Mouse (Mus musculus): ENCODE data around the gene Dpy19l3.

Gene Dpy19l3

DNA sequence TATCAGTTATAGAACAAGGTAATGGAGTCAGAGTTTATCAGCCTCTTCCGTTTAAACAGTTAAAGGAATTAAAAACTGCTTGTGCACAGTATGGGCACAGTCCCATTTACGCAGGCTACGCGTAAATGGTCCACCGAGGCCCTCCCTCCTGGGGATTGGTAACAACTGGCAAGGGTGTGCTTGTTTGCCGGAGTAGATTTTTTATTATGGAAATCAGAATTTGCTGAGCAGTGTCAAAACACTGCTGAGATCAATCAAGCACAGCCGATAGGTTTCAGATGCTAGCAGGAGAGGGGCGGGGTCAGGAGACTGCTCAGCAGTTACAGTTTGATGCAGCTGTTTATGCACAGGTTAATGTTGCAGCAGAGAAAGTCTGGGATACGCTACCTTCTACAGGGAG, 66.0 kb downstream of the Dpy19l3 start:
- DNase-seq (ENCODE audit: low read depth): no peak

DNA sequence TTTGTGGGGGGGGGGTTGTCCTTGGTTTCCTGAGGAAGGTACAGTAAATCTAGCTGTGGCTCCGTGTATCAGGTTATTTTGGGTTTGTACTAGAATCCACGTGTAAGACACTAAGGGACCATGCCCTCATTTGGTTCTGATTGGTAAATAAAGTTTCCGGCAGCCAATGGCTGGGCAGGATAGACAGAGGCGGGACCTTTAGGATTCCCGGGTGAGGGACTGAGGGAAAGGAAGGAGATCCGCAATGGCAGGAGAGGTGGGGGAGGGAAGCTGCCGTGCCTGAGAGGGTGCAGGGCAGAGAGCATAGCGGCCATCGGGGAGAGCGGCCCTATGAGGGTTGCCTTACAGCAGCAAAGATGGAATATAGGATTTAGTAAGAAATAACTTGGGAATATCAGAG, 67.0 kb downstream of the Dpy19l3 start:
- no peak for DNase-seq (ENCODE audit: low read depth)

DNA sequence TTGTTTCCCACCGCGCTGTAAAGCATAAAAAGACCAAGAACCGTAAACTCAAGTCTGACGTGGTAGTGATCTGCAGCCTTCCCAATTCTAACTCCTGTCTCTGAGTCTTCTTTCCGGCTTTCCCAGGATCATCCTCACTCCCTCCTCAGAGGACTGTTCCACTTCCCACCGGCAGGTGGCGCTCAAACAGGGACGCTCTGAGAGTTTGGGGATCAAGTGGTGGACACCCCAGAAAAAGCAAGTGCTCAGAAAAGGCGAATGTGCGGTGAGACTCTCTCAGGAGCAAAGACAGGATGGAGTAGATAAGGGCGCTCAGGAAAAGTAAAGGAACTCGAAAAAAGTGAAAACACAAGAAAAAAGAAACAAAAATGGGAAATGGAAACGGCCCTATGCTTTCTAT, 67.5 kb downstream of the Dpy19l3 start:
- DNase-seq (ENCODE audit: low read depth): peak; percentile 39

DNA sequence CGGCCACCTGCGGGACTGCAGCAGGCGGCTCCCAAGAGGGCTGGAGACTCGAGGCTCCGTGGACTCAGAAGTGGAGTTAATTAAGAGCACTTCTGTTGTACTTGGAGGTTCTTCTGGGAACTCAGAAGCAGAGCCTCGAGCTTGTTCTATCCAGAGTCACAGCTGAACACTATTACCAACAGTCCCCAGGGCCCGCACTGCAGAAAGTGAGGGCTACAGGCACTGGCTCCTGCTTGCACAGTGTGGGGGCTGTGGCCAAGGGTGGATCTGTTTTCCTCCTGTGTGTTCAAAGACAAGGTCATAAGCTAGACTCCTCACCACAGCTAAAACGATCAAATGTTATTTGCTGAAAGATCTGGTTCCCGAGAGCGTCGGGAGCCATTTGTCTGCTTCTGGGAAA, 68.0 kb downstream of the Dpy19l3 start:
- no peak for DNase-seq (ENCODE audit: low read depth)

DNA sequence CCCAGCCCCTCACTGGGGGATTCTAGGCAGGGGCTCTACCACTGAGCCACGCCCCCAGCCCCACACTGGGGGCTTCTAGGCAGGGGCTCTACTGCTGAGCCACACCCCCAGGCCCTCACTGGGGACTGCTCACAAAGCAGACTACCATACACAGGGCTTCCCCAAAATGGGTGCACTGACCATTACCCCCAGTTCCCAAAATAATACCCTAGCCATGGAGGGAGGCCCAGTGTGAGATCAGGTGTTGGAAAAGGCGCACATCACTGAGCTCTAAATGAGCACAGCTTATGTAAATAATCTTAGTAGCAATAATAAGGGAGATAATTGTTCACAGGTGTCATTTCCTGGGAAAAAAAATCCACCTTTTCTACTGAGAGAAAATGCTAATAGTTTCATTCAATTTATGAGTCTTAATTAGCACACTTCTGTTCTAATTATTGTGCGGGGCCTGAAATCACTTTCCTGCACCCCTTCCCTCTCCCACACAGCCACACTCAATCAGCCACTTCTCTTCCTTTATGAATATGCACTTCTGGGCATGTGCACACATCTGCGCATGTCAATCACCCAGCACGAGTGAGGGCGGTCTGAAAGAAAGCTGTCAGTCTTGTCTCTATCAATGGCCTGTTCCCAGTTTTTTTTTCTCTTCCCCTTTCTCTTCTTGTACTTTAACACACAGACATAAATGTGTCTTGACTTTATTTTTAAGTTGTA, 70.7 kb downstream of the Dpy19l3 start:
- no peak for DNase-seq (ENCODE audit: low read depth)

DNA sequence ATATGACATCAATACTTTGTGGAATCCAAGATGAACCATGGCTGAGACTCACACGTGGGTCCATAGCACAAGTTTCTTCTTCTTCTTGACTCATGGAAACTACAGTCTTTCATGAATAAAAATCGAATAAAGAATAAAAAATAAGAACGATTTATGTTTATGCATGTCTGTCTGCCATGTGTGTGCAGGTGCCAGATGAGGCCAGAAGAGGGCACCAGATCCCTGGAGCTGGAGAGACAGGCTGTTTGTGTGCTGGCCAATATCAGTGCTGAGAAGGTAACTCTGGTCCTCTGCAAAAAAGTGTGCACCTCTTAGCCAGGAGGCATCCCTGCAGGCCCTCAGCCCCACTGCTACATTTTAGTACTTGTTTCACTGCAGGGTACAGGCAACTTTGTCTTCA, 72.7 kb downstream of the Dpy19l3 start:
- no peak for DNase-seq (ENCODE audit: low read depth)

DNA sequence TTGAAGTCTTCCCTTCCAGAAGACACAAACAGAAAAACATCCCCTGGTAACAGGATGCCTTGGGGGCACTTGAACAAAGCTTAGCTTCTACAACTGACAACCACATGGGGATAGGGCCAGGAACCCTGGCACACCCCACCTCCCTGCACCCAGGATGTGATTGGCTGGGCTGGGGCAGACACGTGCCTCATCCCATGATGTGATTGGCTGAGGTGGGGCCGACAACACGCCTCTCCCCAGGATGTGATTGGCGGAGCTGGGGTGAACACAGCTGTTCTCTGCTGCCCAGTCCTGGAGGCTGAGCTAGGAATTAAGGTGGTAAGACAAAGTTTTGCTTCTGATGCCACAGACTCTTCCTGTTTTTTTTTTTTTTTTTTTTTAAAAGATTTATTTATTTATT, 75.3 kb downstream of the Dpy19l3 start:
- DNase-seq (ENCODE audit: low read depth): no peak

DNA sequence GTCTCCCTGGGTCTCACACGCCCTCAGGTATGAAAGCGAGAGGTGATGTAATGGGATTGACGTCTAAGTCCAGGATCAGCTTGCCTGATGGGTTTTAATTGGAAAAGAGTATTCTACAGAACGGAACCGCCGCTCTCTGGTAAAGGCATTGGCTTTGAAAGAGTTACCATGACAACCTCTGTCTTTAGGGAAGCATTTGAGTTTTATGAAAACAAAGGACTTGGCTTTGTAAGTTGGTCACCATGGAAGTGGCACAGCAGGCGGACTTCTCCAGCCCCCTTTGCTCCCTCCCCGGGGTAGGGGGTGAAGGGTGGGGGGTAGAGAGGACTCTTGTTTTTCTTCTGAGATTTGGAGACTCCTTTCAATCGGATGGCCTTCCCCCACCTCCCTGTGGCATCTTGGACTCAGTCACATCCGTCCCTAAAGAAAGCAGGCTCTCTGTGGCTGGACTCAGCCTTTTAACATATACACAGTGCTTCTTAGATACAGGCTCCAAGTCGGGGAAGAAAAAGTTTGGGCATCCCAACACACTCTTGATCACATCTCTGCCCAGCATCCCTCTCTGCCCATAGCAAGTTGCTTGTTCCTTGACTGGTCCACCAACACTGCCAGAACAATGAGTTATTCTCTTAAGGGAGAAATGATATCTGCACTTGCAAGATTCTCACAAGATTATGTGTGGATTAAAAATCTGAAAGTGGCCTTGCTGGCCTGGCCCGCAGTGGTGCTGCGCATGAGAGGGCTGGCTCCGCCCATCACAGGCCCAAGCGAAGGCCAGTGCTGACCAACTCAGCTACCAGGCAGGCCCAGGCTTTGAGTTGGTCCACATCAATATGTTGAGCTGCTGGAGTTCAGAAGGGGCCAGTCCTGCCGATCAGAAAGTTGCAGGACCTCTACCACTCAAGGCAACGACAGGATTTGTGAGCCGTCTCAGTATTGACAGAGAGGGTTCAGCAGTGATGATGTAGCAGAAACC, 85.9 kb downstream of the Dpy19l3 start:
- DNase-seq (ENCODE audit: low read depth): no peak

DNA sequence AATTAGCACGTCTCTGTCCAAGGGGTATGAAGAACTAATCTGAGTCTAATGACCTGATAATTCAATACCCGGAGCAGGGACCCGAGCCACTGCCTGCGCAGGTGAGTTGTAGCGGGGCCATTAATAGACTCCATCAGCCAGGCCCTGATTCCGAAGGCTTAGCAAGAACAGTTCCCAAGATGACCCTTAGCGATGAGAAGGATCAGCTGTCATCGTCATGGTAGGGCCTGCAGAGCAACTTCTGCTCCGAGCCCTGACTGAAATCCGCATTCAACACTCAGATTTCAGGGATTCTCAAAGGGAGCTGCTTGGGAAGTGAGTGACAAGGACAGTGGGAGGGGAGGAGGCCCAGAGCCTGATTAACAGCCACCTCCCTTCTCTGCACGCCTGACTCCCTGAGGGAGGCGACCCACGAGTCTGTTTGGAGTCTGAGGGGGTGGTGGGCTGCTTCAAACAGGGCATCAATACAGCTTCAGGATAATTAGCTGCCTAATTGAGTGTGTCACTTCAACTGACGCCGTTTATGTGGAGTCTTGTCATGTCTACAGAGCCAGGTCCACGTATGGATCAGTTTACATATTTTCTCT, 90.4 kb downstream of the Dpy19l3 start:
- DNase-seq (ENCODE audit: low read depth): no peak

DNA sequence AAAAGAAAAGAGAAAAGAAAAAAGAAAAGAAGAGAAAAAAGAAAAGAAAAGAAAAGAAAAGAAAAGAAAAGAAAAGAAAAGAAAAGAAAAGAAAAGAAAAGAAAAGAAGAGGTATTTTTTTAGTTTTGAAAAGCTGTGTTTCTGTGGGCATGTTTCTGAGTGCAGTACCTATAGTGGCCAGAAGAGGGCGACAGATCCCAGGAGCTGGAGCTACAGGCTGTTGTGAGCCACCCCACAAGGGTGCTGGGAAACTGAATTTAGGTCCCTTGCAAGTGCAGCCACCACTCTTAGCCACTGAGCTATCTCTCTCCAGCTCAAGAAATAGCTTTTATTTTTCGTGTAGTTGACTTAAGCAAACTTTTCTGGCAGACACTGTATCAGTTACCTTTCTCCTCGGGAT, 95.1 kb downstream of the Dpy19l3 start:
- peak; percentile 65 for DNase-seq (ENCODE audit: low read depth)

DNA sequence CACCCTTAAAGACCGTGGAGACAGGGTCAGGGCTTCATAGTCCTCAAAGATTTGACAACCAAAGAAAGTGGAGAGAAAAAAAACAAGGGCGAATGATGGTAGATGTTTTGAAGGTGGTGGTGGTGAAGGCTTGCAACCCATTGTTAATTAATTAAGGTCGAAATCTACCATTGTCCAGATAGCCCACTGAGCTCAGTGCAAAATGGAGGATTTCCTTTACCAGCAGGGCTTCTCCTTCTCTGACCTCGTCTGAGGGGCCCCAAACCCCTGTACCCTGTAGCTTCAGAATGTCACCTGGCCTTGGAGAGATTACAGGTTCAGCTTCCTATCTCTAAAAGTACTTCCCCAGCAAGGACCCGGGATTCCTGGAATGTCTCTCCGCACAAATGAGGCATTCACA, 96.4 kb downstream of the Dpy19l3 start:
- no peak for DNase-seq (ENCODE audit: low read depth)

DNA sequence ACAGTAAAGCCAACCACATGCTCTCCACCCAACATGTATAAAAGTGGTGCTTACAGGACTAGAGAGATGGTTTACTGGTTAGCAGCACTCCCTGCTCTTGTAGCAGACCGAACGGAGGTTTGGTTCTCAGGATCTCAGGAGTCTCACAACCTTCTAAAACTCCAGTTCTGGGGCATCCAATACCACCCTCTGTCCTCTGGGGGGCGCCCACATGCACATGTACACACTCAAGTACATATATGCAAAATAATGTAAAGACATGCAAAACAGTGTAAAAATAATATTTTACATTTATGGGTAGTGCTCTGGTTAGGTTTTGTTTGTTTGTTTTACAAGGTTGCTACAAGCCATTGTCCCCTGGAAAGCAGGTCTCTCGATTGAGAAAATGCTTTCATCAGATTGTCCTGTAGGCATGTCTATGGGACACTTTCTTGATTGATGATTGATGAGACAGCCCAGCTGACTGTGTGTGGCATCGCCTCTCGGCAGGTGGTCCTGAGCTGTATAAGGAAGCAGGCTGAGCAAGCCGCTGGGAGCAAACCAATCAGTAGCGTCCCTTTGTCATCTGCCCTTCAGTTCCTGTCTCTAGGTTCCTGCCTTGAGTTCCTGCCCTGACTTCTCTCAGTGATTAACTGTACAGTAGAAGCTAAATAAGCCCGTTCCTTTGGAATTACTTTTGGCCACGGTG, 102.5 kb downstream of the Dpy19l3 start:
- DNase-seq (ENCODE audit: low read depth): peak; percentile 42

DNA sequence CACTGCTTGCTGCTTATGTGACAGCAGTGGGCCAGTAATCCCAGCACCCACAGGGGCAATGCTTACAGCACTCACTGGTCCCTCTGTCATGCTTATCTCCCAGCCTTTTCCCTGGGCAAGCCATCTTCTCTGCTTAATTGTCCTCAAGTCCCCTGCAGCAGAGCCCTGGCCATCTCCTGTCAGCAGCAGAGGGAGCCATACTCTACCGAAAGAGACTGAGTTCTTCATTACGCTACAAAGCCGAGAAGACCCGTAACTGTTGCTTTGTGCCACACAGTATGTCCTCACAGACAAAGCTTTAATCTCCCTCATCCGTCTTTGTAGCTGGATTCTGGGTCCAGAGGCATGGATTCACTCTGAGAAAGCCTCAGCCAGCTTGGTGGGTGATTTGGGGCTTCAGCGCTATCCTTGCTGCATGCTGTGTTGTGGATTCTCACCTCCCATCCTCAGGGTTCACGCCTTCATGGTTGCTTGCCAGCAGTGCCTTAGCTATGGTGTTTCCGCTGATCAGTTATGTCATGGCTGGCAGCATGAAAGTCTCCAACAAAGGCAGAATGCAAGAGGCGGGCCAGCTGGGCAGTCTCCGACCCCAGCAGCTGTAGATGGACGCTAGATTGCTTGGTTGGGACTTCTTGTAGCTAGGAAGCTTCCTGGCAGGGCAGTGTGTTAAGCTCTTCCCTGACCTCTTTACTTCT, 103.4 kb downstream of the Dpy19l3 start:
- DNase-seq (ENCODE audit: low read depth): no peak

DNA sequence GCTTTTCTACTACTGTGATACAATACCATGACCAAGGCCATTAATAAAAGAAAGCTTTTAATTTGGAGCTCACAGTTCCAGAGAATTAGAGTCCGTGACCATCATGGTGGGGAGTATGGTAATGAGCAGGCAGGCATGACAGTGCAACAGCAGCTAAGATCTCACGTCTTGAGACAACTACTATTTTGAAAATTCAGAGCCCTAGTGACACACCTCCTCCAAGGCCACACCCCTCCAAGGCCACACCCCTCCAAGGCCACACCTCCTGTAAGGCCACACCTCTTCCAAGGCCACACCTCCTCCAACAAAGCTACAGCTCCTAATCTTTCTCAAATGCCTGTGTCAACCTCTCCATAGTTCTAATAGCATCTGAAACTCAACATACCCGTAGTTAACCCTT, 105.2 kb downstream of the Dpy19l3 start:
- peak; percentile 59 for DNase-seq (ENCODE audit: low read depth)

DNA sequence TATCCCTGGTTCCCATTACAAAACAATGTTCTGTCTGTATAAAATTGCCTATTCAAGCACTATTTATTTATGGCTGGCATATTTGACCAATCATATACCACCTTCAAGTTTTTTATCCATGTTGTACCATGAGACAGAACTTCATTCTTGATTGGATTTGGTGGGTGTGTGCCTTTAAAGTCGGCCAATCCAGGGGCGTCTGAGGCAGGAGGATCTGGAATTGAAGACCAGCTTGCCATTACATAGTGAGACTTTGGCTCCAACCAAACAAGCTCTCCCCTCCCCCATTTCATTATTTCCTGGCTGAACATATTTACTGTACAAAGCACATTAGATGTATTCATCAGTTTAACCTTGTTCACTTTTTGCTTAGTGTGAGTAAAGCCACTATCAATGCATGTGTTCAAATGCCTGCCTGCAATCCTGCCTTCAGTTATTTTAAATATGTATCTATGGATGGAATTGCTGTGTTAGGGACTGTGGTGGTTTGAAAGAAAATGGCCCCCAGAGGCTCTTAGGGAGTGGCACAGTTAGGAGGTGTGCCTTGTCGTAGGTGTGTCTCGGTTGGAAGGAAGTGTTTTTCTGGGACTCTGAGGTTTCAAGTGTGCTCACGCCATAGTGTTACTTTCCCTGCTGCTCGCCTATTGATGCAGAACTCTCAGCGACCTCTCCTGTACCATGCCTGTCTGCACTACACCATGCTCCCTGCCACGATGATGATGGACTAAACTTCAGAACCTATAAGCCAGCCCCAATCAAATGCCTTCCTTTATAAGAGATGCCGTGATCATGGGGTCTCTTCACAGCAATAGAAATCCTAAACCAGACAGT, 105.8 kb downstream of the Dpy19l3 start:
- DNase-seq (ENCODE audit: low read depth): no peak

DNA sequence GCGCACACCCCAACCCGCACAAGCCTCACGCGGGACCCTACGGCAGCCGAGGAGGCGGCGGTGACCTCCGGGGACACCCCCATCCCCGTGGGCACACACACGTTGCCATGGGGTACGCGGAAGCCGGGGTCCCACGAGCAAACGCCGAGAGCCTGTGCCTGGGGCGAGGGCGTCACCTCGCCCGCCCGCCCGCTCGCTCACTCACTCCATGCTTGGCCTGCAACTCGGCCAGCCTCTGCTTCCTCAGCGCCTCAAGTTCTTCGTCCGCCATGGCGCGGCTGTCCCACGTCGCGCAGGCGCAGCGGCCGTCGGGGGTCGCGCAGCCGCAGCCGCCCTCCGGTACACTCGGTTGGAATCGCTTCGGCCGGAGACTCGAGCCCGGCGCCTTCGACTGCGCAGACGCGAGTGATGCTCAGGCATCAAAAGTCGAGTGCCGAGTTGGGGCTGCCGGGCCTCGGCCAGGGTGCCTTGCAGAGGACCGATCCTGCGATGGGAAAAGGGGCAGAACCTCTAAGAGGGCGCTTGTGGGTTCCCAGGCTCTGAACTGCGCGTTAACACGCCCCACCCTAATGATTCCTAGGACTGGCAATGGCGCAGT, 107.1 kb downstream of the Dpy19l3 start, which contains the start of gene Pdcd5:
Gene Pdcd5, minus strand, starts transcription at position 421 of the 598 bp plus-strand sequence.
- DNase-seq (ENCODE audit: low read depth): peak; percentile 97

DNA sequence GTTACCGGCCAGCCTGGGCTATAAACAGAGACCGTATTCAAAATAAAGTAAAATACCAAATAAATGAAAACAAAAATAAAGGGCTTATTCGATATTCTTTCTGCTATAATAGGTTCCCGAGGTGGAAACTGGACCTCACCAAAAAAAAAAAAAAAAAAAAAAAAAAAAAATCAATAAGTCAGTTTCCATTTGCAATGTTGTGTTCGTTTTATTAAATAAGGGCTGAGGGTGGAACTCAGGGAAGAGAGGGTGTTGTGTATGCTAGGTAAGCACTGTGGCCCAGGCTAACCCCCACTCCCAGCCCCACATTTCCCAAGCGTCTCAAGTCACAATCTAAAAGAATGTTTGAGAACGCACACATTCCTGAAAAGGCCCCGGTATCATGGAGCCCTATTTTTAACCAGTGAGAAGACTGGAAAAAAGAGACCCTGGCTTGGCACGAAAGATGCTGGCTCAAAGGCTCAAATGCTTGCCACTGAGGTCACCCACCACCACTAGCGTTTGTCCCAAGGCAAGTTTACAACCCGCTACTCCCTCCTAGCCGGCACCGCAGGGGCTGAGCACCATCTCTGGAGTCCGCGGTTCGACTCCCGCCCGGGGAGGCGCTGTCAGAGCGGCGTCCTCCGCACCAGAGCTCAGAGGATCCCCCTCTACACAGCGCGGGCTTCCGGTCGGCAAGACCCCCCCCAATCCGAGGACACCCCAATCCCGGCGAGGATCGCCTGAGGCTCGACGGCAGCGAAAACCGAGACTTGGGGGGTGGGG, 107.8 kb downstream of the Dpy19l3 start:
- DNase-seq (ENCODE audit: low read depth): no peak

DNA sequence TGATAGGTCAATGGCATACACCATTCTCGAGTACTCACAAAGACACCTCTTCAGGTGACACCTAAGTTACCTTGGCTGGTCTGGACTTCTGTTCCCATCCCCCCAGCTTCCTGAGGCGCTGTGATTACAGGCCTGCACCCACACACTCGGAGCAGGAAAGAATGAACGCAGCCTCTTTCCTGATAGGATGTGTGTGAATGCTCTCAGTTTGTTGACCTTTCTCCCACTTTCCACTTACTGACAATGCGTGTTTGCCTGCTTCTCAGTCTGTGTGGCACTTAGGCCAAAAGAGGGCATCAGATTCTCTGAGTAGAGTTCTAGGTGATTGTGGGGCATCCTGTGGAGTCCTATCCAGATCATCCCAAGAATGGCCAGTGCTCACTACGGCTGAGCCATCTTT, 114.2 kb downstream of the Dpy19l3 start:
- DNase-seq (ENCODE audit: low read depth): no peak

DNA sequence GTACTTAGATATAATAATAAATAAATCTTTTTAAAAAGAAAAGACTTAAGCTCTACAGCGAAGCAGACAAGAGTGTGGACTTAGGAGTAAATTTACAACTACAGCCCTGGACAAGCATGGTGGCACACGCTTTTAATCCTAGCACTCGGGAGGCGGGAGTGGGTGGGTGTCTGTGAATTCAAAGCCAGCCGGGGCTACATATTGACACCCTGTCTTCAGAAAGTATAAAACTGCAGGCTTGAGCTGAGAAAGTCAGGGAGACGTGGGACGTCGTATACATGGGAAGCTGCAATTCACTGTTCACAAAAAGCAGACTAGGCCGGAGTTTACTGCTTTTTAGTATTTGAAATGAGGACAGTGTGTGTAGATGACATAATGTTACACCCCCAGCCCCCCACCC, 117.4 kb downstream of the Dpy19l3 start:
- no peak for DNase-seq (ENCODE audit: low read depth)

DNA sequence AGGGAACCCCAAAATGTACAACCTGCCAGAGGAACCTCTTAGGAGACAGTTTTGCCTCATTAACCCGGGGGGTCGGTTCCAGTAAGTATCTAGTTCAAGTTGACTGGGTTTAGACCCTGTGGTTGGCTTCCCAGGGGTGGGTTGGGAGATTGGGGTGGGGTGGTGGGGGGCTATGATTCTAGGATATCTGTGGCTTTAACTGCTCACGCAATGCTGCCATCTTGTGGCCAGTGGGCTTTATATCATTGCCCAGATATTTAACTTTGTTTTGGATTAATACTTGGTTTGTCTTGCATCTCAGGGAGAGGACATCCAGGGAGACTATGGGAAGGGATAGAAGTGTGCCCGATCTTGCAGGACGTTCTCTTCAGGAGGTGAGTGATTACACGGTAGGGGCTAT, 118.0 kb downstream of the Dpy19l3 start:
- DNase-seq (ENCODE audit: low read depth): peak; percentile 51

Measured in naive thymus-derived CD4-positive, alpha-beta T cell, adult 2 months (primary cell).